Mouse (Mus musculus) macrophage (primary cell): ENCODE results near the gene Celf1. TPM values are rescaled to one million over a fixed set of nuclear protein-coding genes. Genes with fewer than 3 reads are reported as not detected.

Source experiments
- H3K27ac ChIP-seq: fragments of 350-480 bp; formaldehyde crosslinking; 2 replicates; pipeline ENCODE4 v1.9.0; 2021
- H3K36me3 ChIP-seq: fragments of 350-480 bp; formaldehyde crosslinking; 2 replicates; pipeline ENCODE4 v1.9.0; 2021; ENCODE audit errors: inconsistent target
- H3K4me3 ChIP-seq: fragments of 350-480 bp; formaldehyde crosslinking; 2 replicates; pipeline ENCODE4 v1.9.0; 2021; ENCODE audit errors: inconsistent target
- H3K79me2 ChIP-seq: fragments of 350-480 bp; formaldehyde crosslinking; 2 replicates; pipeline ENCODE4 v1.9.0; 2021; ENCODE audit errors: inconsistent target
- WGBS: methylation state at CpG from one replicate; pipeline ENCODE4 v1.1.7; 2026; ENCODE audit warnings: inconsistent platforms; ENCODE audit not compliant: missing documents; 5-methylcytosine and 5-hydroxymethylcytosine counted together
- polyA plus RNA-seq: library from polyadenylated mRNA; stranded (reverse); fragments of 250-400 nt; gene quantifications from 3 replicates; pipeline ENCODE4 v1.2.4, GENCODE M21; 2018; ENCODE audit warnings: inconsistent platforms

Gene Celf1
- polyA plus RNA-seq, 1 experiment from 2014 or later, result 34.7 TPM

DNA sequence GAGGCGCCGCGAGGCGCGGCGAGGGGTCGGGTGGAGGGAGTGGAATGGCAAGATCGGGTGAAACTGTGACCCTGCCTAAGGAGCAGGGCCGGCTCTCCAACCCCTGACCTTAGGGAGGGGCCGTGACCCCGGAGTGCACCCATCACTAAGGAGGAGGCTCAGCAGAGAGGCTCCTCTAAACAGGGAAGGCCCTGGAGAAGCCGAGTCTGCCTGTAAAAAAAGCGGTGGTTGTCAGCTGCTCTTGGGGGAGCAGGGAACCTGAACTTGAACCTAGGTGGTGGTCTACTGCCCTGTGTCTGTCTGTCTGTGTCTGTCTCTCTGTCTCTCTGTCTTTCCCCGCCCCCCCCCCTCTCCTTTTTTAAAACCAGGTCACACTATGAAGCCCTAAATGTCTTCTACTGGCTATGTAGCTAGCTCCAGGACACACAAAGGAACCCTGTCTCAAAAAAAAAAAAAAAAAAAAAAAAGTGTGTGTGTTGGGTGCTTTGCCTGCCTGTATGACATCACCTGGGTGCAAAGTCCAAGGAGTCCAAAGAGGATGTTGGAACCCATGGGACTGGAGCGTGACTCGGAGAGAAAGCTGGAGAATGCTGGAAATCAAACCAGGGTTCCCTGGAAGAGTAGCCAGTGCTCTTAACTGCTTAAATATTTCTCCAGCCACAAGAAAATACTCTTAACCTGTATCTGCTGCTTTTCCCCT is 22.0 kb upstream of the Celf1 start:
- Histone ChIP-seq H3K4me3 (peak overlapping the region; percentile 45), H3K27ac (peak overlapping the region; percentile 77), H3K79me2 (peaks cover 51% of the 10 kb centered on the region), H3K36me3 (peaks cover 9% of the 10 kb centered on the region; the same call in 1 of the 2 replicates)
- 12% methylated on average over 15 of the region's 16 CpGs for WGBS

DNA sequence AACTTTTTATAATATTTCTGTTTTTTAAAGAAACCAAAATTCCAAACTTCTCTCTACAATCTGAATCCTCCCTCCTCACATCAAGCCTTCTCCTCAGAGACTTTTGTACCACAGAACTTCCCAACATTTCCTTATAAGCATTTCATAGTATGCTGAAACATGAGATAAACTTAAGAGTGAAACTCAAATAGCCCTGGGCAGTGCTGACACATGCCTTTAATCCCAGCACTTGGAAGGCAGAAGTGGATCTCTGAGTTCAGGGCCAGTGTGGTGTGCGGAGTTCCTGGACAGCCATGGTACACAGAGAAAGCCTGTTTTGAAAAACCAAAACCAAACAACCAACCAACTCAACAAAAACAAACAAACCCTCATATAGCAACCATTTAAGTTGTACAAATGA is 19.0 kb upstream of the Celf1 start:
- H3K4me3 ChIP-seq, result no peak overlapping the region
- WGBS, result 89% methylated on average over 1 of the region's 1 CpGs
- H3K79me2 ChIP-seq, result peaks cover 21% of the 10 kb centered on the region
- H3K27ac ChIP-seq, result no peak overlapping the region
- no peaks in the 10 kb centered on the region for H3K36me3 ChIP-seq

DNA sequence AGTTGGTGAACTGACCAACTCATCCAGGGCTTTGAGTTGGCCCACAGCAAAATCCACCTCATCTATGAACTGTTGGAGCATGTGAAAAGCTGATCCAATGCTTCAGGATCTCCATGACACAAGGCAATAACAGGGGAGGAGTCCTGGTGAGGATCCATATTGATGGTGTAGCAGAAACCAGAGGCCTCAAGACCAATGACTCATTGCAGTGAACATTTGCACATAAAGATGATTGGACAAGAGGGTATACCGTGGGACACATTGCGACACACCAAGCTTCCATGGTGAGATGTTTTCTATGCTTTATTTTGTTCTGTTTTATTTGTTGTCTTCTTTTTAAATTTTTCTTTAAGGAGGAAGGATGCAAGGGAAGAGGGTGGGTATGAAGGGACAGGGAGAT is 17.5 kb upstream of the Celf1 start:
- Histone ChIP-seq H3K79me2 (peaks cover 10% of the 10 kb centered on the region; the same call in 1 of the 2 replicates), H3K4me3 (no peak overlapping the region), H3K27ac (no peak overlapping the region), H3K36me3 (no peaks in the 10 kb centered on the region)
- 53% methylated on average over 2 of the region's 2 CpGs for WGBS

DNA sequence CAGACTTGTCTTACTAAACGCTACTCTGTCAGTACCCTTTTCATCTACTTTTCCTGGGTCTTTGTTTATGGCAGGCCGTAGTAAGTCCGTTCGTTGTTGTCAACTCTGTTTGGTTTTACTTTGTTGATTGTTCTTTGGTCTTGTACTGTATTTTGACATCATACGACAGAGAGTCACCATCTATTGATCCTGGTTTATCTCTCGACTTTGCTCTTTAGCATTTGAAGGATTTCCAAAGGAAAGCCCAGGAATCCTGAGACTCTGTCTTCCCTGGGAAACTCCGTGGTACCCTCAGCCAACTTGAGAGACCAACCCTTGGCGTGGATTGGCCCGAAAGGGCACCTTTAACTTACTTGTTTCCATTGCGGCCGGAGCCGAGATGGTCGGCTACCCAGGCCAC is 11.6 kb upstream of the Celf1 start:
- H3K79me2 ChIP-seq, result no peaks in the 10 kb centered on the region

DNA sequence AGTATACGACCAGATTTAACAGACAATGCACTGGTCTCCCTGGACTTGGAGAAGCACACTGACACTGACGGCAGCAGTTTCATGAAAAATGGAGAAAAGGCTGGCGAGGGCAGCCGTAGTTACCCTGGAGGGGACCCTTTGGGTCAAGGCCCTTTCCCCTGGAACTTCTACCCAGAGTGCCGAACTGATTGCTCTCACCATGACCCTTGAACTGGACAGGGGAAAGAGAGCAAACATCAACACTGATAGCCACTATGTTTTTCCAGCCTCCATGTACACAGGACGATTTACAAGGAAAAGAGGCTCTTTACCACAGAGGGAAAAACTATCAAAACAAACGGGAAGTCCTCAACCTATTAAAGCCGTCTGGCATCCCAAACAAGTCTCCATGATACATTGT is 8.4 kb upstream of the Celf1 start:
- H3K79me2 ChIP-seq, result no peaks in the 10 kb centered on the region
- 84% methylated on average over 7 of the region's 8 CpGs for WGBS
- H3K27ac ChIP-seq, result no peak overlapping the region
- no peaks in the 10 kb centered on the region for H3K36me3 ChIP-seq
- H3K4me3 ChIP-seq, result no peak overlapping the region

More for the DNA sequence above, 11.6 kb upstream of the Celf1 start:
- WGBS, result 91% methylated on average over 13 of the region's 13 CpGs
- Histone ChIP-seq H3K27ac (no peak overlapping the region), H3K4me3 (no peak overlapping the region), H3K36me3 (no peaks in the 10 kb centered on the region)

DNA sequence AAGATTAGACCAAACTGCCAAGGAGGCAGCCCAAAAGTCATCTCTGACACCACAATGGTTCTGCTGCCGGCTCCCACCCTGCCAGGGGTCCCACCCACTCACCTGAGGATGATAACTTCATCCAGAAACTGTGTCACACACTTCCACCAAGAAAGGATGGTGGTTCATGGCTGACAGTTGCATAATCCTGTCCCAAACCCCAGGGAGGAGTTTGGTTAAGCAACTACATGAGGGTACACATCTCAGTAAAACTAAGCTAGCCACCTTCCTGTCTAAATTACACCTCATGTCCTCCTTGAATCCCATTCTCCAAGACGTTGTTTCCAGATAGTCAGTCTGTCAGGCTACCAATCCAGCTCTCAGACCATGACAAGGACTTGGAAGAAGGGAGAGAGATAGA is 7.9 kb upstream of the Celf1 start:
- Histone ChIP-seq H3K79me2 (no peaks in the 10 kb centered on the region), H3K4me3 (no peak overlapping the region), H3K36me3 (no peaks in the 10 kb centered on the region), H3K27ac (no peak overlapping the region)
- 49% methylated on average over 2 of the region's 2 CpGs for WGBS

DNA sequence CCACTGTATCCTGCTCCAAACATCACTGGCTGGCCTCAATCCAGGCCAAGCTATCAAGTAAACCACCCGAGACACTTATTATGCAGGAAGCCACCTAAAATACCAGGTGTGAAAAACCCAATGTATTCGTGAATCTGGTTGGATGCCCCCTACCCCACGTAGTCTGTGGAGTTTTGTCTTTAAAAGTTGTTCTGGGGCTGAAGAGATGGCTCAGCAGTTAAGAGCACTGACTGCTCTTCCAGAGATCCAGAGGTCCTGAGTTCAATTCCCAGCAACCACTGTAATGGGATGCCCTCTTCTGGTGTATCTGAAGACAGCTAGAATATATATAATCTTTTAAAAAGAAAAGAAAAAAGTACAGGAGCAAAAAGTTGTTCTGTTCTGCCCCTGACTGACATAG is 1.8 kb upstream of the Celf1 start:
- WGBS, result 83% methylated on average over 3 of the region's 3 CpGs
- no peak overlapping the region for H3K4me3 ChIP-seq
- no peak overlapping the region for H3K27ac ChIP-seq
- H3K79me2 ChIP-seq, result peaks cover 26% of the 10 kb centered on the region
- H3K36me3 ChIP-seq, result no peaks in the 10 kb centered on the region

DNA sequence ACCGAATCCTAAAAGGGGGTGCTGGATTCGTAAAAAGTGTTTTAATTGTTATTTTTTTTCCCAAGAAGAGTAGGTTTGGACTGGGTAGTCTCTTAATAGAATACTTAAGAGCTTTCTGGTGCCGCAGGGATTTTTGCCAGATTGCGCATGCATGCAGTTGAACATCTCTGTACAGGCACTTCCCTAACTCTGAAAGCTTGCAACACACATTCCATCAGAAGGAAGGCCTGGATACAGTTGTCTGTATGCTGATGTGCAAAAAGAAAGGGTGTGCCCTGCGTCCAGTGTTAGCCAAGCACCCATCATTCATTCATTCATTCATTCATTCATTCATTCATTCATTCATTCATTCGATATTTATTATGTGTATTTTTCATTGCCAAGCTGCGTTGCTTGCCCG is 432 bp upstream of the Celf1 start:
- peaks cover 40% of the 10 kb centered on the region for H3K79me2 ChIP-seq
- no peaks in the 10 kb centered on the region for H3K36me3 ChIP-seq
- peak overlapping the region; percentile 35 for H3K4me3 ChIP-seq
- no peak overlapping the region for H3K27ac ChIP-seq
- 30% methylated on average over 8 of the region's 8 CpGs for WGBS

DNA sequence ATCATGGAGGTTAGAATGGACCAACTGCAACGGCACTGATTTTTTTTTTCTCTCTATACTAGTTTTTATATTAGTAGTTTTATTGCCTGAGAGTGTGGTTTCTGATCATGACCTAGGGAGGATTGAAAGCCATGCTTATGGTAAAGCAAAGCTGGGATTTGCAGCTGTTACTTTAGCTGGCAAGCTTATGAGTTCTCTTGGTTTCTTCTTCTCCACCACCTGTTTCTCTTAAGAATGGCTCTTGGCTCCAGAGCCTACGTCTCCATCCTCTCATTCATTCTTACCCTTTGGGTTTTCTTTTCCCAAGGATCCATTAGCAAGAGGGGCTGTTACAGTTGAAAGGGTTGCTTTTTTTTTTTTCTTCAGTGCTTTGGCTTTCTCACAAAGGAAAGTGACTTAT is 1.6 kb downstream of the Celf1 start:
- peaks cover 60% of the 10 kb centered on the region for H3K79me2 ChIP-seq
- H3K36me3 ChIP-seq, result no peaks in the 10 kb centered on the region
- no peak overlapping the region for H3K27ac ChIP-seq
- WGBS, result 81% methylated on average over 2 of the region's 2 CpGs
- peak overlapping the region; percentile 74 for H3K4me3 ChIP-seq

DNA sequence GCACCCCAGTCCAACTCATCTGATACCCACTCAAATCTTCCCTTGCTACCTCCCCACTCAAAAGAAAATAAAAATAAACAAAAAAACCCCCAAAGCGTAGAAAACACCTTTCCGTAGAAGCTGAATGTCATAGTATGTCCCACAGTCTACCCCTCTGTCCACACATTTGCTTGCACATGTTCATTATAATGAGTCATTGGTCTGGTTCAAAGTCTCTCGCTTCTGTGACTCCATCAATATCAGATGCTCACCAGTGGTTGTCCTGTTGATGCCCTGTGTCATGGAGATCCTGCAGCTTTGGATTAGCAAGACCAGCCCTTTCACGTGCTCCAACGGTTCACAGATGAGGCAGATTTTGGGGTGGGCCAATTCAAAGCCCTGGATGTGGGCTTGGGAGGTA is 10.0 kb downstream of the Celf1 start:
- H3K36me3 ChIP-seq, result no peaks in the 10 kb centered on the region
- peaks cover 100% of the 10 kb centered on the region for H3K79me2 ChIP-seq
- no peak overlapping the region for H3K4me3 ChIP-seq
- 91% methylated on average over 5 of the region's 5 CpGs for WGBS
- no peak overlapping the region for H3K27ac ChIP-seq

DNA sequence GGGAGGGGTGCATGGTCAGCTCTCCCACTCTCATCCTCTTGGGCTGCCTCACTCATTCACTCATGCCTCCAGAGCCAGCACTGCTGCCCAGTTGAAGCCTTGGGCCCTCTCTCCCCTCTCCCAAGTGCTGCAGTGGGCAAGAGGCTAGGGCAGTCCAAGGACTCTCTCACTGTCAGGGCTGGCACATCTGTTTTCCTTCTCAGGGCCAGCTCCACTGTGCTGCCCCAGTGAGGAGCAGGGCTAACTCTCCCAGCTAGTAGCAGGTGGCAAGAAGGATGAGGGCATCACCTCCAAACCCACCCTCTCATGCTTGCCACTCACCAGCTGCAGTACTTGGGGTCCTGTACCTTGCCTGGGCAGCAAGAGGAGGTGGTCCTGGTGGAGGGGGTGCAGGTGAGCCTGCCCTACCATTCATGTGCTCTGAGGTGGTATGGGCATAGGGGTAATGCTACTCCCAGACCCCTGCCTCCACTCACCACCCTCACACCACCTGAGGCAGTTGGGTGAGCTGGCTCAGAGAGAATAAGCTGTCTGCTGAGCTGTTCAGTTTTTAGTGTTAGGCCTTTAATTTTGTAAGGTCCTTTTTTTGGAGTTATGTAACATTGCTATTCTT is 10.5 kb downstream of the Celf1 start:
- Histone ChIP-seq H3K4me3 (no peak overlapping the region), H3K79me2 (peaks cover 100% of the 10 kb centered on the region), H3K27ac (no peak overlapping the region), H3K36me3 (no peaks in the 10 kb centered on the region)

DNA sequence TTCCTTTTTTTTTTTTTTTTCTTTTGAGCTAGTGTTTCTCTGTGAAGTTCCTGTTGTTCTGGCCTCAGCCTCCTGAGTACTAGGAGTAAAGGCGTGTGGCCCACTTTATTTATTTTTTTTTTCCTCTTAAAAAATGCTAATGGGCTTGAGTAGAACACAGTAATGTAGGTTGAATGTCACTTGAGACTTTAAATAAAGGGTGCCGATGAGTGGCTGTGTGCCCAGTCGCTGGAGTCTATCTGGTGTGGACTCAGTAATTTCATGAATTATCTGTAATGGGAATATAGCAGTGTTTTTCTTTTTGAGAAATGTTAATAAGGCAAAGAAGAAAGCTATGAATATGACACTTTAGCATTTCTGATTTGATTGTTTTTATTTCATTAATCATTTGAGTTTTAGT is 13.3 kb downstream of the Celf1 start:
- Histone ChIP-seq H3K36me3 (no peaks in the 10 kb centered on the region), H3K4me3 (no peak overlapping the region), H3K79me2 (peaks cover 100% of the 10 kb centered on the region), H3K27ac (no peak overlapping the region)
- WGBS, result 97% methylated on average over 3 of the region's 3 CpGs

DNA sequence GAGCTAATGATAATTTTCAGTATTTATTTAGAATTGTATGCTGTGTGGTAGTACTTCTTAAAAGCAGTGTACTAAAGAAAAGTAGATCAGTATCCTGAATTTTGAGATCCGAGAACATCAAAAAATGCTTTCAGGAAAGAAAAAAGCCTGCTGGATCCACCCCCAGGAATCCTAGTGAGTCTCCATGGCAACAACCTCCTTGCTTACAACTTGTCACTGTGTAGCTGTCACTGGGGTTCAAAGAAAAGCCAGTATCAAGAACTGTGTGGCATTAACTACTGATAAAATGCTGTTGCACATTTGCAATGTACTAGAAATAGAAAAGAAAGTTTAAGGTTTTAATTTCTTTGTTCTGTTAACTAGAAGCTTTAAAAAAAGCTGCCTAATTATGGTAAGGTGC is 15.9 kb downstream of the Celf1 start:
- WGBS, result 100% methylated on average over 1 of the region's 1 CpGs
- Histone ChIP-seq H3K27ac (no peak overlapping the region), H3K36me3 (no peaks in the 10 kb centered on the region), H3K79me2 (peaks cover 100% of the 10 kb centered on the region), H3K4me3 (no peak overlapping the region)

DNA sequence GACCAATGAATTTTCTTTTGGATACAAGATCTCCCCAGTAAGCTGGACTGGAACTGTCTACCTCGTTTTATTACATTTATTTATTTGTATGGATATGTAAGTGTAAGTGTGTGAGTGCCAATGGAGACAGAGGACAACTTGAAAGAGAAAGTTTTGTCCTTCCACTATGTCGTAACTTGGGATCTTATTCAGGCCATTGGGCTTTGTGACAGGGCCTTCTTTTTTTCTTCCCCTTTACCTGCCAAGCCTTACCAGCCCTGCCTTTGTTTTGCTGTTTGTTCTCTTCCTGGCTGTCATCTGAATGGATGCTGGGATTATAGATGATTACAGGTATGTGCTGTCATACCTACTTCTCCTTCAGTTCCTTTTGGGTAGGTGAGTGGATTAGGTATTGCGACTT is 18.7 kb downstream of the Celf1 start:
- H3K4me3 ChIP-seq, result no peak overlapping the region
- WGBS, result 96% methylated on average over 3 of the region's 3 CpGs
- no peaks in the 10 kb centered on the region for H3K36me3 ChIP-seq
- peaks cover 100% of the 10 kb centered on the region for H3K79me2 ChIP-seq
- no peak overlapping the region for H3K27ac ChIP-seq

DNA sequence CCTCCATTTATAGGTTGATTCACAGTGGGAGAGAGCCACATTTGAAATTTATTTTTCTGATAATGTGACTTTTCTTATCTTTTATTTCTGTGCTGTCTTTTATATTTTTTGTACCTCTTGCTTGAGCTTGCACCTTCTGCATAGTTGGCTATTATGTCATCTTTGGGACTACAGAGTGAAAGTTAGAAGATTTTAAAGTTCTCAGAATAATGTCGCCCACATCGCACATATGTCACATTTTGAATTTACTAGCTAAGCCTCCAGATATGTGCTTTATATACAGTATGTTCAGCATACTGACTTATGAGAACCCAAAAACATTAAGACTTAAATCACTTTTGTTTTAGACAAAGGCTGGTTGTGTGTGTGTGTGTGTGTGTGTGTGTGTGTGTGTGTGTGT is 19.8 kb downstream of the Celf1 start:
- Histone ChIP-seq H3K79me2 (peaks cover 100% of the 10 kb centered on the region), H3K4me3 (no peak overlapping the region), H3K27ac (no peak overlapping the region), H3K36me3 (no peaks in the 10 kb centered on the region)
- 100% methylated on average over 2 of the region's 2 CpGs for WGBS

DNA sequence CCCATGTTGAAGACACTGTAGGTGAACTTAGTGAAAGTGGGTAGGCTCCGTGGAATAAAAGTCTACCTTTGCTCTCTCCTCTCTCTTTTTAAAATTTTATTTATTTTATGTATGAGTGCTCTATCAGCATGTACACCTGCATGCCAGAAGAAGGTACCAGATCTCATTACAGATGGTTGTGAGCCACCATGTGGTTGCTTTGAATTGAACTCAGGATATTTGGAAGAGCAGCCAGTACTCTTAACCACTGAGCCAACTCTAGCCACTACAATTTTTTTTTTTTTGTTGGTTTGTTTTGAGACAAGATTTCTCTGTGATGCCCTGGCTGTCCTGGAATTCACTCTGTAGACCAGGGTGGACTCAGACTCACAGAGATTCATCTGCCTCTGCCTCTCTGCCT is 23.1 kb downstream of the Celf1 start:
- Histone ChIP-seq H3K27ac (no peak overlapping the region), H3K4me3 (no peak overlapping the region), H3K79me2 (peaks cover 99% of the 10 kb centered on the region), H3K36me3 (no peaks in the 10 kb centered on the region)
- 82% methylated on average over 1 of the region's 1 CpGs for WGBS
